Mouse (Mus musculus): ENCODE measurements around the gene Atoh8. TPM values are rescaled to one million over a fixed set of nuclear protein-coding genes. Genes with fewer than 3 reads are reported as not detected.
A peak's percentile ranks its signal among the peaks of the same experiment; 100 is the strongest.

The Atoh8 gene
- polyA plus RNA-seq, 1 experiment from 2014 or later = 13.3 TPM

- Histone ChIP-seq H3K4me1 (ENCODE audit: control insufficient read depth, insufficient read depth, low read length) (no peaks in the 10 kb centered on the region), H3K9ac (ENCODE audit: low read depth, low read length) (no peak overlapping the region; the same call in 1 of the 2 replicates), H3K4me3 (ENCODE audit: low read length) (no peak overlapping the region), H3K9me3 (ENCODE audit: control insufficient read depth, low read length) (no peaks in the 10 kb centered on the region), H3K36me3 (ENCODE audit: control insufficient read depth, insufficient read depth, low read length) (no peaks in the 10 kb centered on the region), H3K27ac (ENCODE audit: low read depth, low read length) (no peak overlapping the region), H3K27me3 (ENCODE audit: control insufficient read depth, insufficient read depth, low read length) (no peaks in the 10 kb centered on the region), H3K4me2 (replicated peaks; ENCODE audit: low read depth, low read length) (0 out of 2 replicates have a peak overlapping the region, but pooled peaks have one; percentile 12)
- ATAC-seq (ENCODE audit: low FRiP score, low TSS enrichment) = peak; percentile 87
- WGBS = 22% methylated on average over 20 of the region's 20 CpGs
These were observed 70.8 kb downstream of the Atoh8 start for GRCm38 (mm10) chr6:72164321-72165275.

DNA sequence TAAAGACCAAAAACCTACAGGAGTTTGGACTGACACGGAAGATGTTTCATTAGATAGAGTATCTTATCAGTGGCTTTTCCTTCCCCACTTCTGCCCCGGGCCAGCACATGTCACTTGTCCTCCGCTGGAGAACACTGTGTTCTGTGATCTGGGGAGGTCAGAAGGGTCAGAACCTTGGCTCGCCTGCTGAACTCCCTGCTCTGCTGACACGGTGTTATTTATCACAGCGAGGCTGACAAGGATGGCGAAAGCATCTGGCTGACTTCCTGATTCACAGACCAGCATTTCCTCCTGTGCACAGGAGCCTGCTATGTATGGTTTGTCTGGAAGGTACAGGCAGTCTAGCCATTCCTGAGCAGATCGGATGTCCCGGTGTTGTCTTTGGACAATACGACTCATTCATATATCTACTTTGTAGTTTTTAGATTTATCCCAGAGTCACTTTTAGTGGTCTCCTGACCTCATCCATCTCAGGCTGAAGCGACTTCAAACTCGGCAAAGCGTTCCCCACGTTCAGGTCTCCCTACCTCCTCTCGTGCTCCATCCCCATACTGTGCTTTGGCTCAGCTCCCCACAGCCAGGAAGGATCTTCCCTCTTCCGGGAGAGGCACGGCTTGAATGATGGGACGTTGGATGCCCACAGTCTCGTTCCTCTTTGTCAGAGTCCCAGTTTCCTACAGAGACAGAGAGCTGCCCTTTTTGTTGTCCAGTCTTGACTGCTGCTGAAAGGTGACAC is 73.1 kb downstream of the Atoh8 start:
- H3K9me3 ChIP-seq (ENCODE audit: control insufficient read depth, low read length) = no peaks in the 10 kb centered on the region
- peak; percentile 53 for ATAC-seq (ENCODE audit: low FRiP score, low TSS enrichment)
- WGBS = 11% methylated on average over 19 of the region's 19 CpGs
- no peak overlapping the region for H3K9ac ChIP-seq (ENCODE audit: low read depth, low read length)
- H3K4me1 ChIP-seq (ENCODE audit: control insufficient read depth, insufficient read depth, low read length) = no peaks in the 10 kb centered on the region
- no peak overlapping the region for H3K4me3 ChIP-seq (ENCODE audit: low read length)
- H3K4me2 ChIP-seq (replicated peaks; ENCODE audit: low read depth, low read length) = no peak overlapping the region
- H3K36me3 ChIP-seq (ENCODE audit: control insufficient read depth, insufficient read depth, low read length) = no peaks in the 10 kb centered on the region
- no peak overlapping the region for H3K27ac ChIP-seq (ENCODE audit: low read depth, low read length)
- no peaks in the 10 kb centered on the region for H3K27me3 ChIP-seq (ENCODE audit: control insufficient read depth, insufficient read depth, low read length)

DNA sequence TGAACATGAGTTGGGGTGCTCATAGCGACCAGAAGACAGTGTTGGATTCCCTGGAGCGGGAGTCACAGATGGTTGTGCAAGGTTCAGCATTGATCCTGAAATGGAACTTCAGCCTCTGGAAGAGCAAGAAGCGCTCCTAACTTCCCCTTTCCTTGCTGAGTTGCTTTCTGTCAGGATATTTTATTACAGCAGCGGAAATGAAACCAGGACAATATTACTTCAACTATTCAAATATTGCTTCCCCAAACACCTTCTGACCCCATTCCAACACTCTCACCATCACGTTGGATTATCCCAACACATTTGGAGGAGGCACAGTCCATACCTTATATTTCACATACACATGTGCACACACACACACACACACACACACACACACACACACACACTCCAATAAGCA is 73.6 kb downstream of the Atoh8 start:
- ATAC-seq (ENCODE audit: low FRiP score, low TSS enrichment) = no peak
- no peaks in the 10 kb centered on the region for H3K9me3 ChIP-seq (ENCODE audit: control insufficient read depth, low read length)
- H3K4me1 ChIP-seq (ENCODE audit: control insufficient read depth, insufficient read depth, low read length) = no peaks in the 10 kb centered on the region
- no peak overlapping the region for H3K4me3 ChIP-seq (ENCODE audit: low read length)
- no peak overlapping the region for H3K4me2 ChIP-seq (replicated peaks; ENCODE audit: low read depth, low read length)
- no peaks in the 10 kb centered on the region for H3K36me3 ChIP-seq (ENCODE audit: control insufficient read depth, insufficient read depth, low read length)
- H3K27me3 ChIP-seq (ENCODE audit: control insufficient read depth, insufficient read depth, low read length) = no peaks in the 10 kb centered on the region
- H3K9ac ChIP-seq (ENCODE audit: low read depth, low read length) = no peak overlapping the region
- WGBS = 57% methylated on average over 5 of the region's 5 CpGs
- no peak overlapping the region for H3K27ac ChIP-seq (ENCODE audit: low read depth, low read length)

DNA sequence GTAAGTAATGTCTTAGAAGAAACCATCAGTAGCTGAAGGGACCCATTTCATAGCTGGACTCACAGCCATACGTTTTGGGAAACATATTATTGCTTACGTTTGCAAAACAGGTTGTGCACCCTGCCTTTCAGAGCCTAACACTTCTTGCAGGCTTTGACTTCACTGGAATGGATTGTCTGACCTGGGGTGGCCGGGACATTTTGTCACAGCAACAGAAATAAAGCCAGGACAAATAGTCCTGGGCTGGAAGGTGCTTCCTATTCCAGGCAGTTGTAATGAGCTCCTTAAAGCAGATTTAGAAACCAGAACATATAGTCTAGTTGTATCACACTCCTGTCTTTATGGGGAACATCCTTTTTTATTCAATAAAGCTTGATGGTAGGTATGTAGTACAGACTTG is 74.4 kb downstream of the Atoh8 start:
- WGBS = 86% methylated on average over 3 of the region's 3 CpGs
- no peak for ATAC-seq (ENCODE audit: low FRiP score, low TSS enrichment)
- H3K27me3 ChIP-seq (ENCODE audit: control insufficient read depth, insufficient read depth, low read length) = no peaks in the 10 kb centered on the region

DNA sequence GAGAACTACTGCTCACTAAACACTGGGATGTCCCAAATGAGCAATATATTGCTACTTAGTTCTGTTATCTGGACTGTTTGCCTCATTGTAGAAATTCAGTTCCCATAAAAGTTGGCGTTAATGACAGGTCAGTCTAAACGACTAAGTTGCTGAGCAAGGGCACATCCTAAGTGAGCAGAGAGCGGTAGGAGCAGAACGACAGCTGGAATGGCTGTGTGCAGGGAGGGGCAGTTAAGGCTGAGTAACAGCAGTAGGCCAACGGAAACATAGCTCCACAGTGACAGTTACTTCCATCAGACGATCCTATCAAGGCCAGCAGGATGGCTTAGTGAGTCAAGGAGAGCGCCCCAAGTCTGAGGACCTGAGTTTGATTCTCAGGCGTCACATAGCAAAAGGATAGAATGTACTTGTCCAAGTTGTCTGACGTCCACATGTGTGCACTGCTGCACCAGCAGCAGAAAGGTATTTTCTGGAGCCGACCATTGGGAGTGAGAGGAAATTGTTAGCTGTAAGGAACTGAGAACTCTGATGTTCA is 75.4 kb downstream of the Atoh8 start:
- H3K4me1 ChIP-seq (ENCODE audit: control insufficient read depth, insufficient read depth, low read length) = no peaks in the 10 kb centered on the region
- no peaks in the 10 kb centered on the region for H3K27me3 ChIP-seq (ENCODE audit: control insufficient read depth, insufficient read depth, low read length)
- H3K36me3 ChIP-seq (ENCODE audit: control insufficient read depth, insufficient read depth, low read length) = no peaks in the 10 kb centered on the region; the same call in 1 of the 2 replicates
- ATAC-seq (ENCODE audit: low FRiP score, low TSS enrichment) = no peak
- H3K9me3 ChIP-seq (ENCODE audit: control insufficient read depth, low read length) = no peaks in the 10 kb centered on the region
- H3K27ac ChIP-seq (ENCODE audit: low read depth, low read length) = no peak overlapping the region
- H3K4me2 ChIP-seq (replicated peaks; ENCODE audit: low read depth, low read length) = no peak overlapping the region
- H3K4me3 ChIP-seq (ENCODE audit: low read length) = no peak overlapping the region
- H3K9ac ChIP-seq (ENCODE audit: low read depth, low read length) = no peak overlapping the region
- WGBS = 63% methylated on average over 10 of the region's 10 CpGs

More for the DNA sequence above, 74.4 kb downstream of the Atoh8 start:
- Histone ChIP-seq H3K9ac (ENCODE audit: low read depth, low read length) (no peak overlapping the region), H3K36me3 (ENCODE audit: control insufficient read depth, insufficient read depth, low read length) (no peaks in the 10 kb centered on the region; the same call in 1 of the 2 replicates), H3K4me3 (ENCODE audit: low read length) (no peak overlapping the region), H3K4me1 (ENCODE audit: control insufficient read depth, insufficient read depth, low read length) (no peaks in the 10 kb centered on the region), H3K4me2 (replicated peaks; ENCODE audit: low read depth, low read length) (no peak overlapping the region), H3K9me3 (ENCODE audit: control insufficient read depth, low read length) (no peaks in the 10 kb centered on the region), H3K27ac (ENCODE audit: low read depth, low read length) (no peak overlapping the region)

GRCm38 (mm10) chr6:72158966-72159764 is 76.2 kb downstream of the Atoh8 start:
- no peaks in the 10 kb centered on the region; the same call in 1 of the 2 replicates for H3K36me3 ChIP-seq (ENCODE audit: control insufficient read depth, insufficient read depth, low read length)
- no peak for ATAC-seq (ENCODE audit: low FRiP score, low TSS enrichment)
- no peak overlapping the region for H3K27ac ChIP-seq (ENCODE audit: low read depth, low read length)
- no peaks in the 10 kb centered on the region for H3K9me3 ChIP-seq (ENCODE audit: control insufficient read depth, low read length)
- H3K4me3 ChIP-seq (ENCODE audit: low read length) = no peak overlapping the region
- H3K4me2 ChIP-seq (replicated peaks; ENCODE audit: low read depth, low read length) = no peak overlapping the region
- WGBS = 86% methylated on average over 8 of the region's 8 CpGs
- H3K4me1 ChIP-seq (ENCODE audit: control insufficient read depth, insufficient read depth, low read length) = no peaks in the 10 kb centered on the region
- no peak overlapping the region for H3K9ac ChIP-seq (ENCODE audit: low read depth, low read length)
- no peaks in the 10 kb centered on the region for H3K27me3 ChIP-seq (ENCODE audit: control insufficient read depth, insufficient read depth, low read length)

Other genes with a start within 250 kb of the Atoh8 start
- 26.4 and 31.4 TPM in 2 replicates for gene St3gal5, start 138.0 kb downstream of the Atoh8 start, polyA plus RNA-seq (2014; fragmentation: Nextera tagmentation; extraction: Ambion mirVana)
- not detected in 2 replicates for gene Sftpb, start 69.0 kb upstream of the Atoh8 start, polyA plus RNA-seq (2014; fragmentation: Nextera tagmentation; extraction: Ambion mirVana)
- 51.3 and 69.1 TPM in 2 replicates for gene Usp39, start 109.6 kb upstream of the Atoh8 start, polyA plus RNA-seq (2014; fragmentation: Nextera tagmentation; extraction: Ambion mirVana)
- 26.7 and 29.8 TPM in 2 replicates for gene 0610030E20Rik, start 111.7 kb upstream of the Atoh8 start, polyA plus RNA-seq (2014; fragmentation: Nextera tagmentation; extraction: Ambion mirVana)
- 18.3 and 18.7 TPM in 2 replicates for gene Tmem150a, start 119.9 kb upstream of the Atoh8 start, polyA plus RNA-seq (2014; fragmentation: Nextera tagmentation; extraction: Ambion mirVana)
- gene Rnf181, start 131.4 kb upstream of the Atoh8 start, polyA plus RNA-seq (2014; fragmentation: Nextera tagmentation; extraction: Ambion mirVana) = 103 and 106 TPM in 2 replicates
- 32.1 and 38.4 TPM in 2 replicates for gene Vamp5, start 144.9 kb upstream of the Atoh8 start, polyA plus RNA-seq (2014; fragmentation: Nextera tagmentation; extraction: Ambion mirVana)
- 114 and 143 TPM in 2 replicates for gene Vamp8, start 155.1 kb upstream of the Atoh8 start, polyA plus RNA-seq (2014; fragmentation: Nextera tagmentation; extraction: Ambion mirVana)
- gene Ggcx, start 178.7 kb upstream of the Atoh8 start, polyA plus RNA-seq (2014; fragmentation: Nextera tagmentation; extraction: Ambion mirVana) = 10.3 and 24.7 TPM in 2 replicates
- gene Mat2a, start 204.0 kb upstream of the Atoh8 start, polyA plus RNA-seq (2014; fragmentation: Nextera tagmentation; extraction: Ambion mirVana) = 322 and 463 TPM in 2 replicates